Mouse (Mus musculus) skeletal muscle tissue, adult 2 months (tissue): ENCODE measurements around the gene Fer.

Experiments used
- DNase-seq: peaks from one replicate; pipeline ENCODE4 v3.0.0-alpha.2; 2012; ENCODE audit warnings: low read depth, low spot score

The Fer gene

DNA sequence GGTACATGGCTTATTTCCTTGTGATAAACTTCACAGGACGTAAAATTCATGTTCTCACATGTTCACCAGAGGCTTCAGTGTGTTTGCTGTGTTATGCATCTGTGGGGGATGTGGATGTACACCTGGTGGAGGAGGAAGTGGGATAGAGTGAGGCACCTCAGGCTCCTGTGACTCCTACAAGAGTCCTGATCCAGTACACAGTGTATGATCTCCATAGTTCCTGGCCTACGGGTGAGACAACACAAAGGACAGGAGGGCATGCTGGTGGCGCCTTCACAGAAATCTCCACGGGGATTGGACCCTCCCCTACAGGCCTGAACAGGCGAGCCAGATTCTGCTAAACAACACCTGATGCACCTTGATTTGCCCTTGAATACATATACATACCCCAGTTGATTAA is 111.4 kb downstream of the Fer start:
- DNase-seq: no peak

DNA sequence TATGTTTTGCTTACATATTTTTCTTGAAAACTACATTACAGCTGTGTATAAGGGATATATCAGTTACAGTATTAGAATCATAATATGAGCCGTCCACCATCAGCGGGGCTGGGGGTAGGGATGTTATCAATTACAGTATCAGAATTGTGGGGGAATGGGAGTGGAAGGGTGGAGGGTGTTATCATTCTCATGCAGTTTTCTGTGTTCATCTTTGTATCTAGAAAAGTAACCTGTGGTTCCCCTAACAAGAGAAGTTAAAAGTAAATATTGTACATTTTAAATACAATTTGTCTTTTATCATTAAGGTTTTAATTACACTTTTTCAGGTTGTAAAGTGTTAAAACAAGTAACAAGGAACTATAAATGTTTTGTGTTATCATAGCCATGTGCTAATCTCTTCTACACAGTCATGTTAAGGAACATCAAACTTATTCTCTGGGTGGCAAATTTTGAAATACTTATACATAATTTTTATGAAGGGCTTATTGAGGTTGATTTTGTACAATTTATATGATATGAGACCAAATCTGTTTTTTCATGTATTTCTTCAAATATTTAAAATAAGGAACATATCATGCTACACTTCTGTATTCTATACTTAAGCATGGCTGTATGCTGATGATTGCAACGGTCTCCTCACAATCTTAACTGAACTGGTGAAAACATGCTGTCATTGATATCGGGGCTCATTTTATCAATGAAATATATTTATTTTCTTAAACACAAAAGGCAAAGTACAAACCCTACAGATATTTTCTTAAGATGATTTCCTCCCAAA is 116.1 kb downstream of the Fer start:
- no peak for DNase-seq

DNA sequence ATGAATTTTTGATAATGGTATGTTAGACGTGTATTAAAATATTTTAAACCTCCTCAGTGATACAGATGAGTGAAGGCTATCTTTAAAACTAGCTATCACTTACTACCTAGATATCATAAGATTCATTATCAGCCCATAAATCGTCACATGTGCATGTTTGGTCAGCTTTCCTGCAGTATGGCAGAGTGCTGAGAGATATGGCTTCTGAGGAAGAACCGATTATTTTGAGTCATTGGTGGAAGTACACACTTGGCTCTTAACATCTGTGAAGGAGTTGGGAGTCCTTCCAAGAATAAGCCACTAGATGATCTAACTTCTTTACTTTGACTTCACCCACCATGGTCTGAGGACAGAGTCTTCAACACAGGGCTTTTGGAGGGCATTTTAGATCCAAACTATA is 117.3 kb downstream of the Fer start:
- DNase-seq: no peak

DNA sequence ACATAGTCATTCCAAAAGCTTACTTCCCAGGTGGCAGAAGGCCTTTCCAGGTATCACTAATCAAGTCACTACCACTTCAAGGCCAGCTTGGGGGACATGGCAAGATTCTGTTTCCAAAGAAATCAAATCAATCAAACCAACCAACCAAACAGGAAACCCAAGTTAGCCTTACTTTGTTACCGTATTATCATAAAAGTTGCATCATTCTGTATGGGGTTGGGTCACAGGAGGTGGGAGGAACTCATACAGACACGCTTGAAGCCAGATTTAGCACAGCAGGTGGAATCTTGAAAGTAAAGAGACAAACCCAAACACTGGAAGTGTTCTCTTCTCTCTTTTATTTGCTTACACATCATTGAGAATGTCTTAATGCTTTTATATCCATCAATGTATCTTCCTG is 125.8 kb downstream of the Fer start:
- DNase-seq: no peak

DNA sequence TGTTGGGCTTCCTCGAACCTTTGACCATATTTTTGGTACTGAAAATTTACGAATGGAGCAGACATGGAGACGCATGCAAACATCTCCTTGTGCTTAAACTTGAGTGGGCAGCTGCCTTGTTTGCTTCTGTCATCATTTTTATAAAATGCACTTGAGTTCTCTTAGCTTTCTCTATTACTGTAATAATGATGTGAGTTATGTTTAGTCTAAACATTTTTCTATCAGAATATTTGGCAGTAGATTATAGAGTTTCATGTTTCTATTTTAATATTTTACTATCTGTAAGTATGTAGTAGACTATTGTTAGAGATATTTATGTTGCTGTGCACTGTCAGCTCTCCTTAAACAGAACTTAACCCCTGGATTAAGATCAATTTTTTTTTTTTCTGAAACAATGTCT is 128.3 kb downstream of the Fer start:
- DNase-seq: no peak

DNA sequence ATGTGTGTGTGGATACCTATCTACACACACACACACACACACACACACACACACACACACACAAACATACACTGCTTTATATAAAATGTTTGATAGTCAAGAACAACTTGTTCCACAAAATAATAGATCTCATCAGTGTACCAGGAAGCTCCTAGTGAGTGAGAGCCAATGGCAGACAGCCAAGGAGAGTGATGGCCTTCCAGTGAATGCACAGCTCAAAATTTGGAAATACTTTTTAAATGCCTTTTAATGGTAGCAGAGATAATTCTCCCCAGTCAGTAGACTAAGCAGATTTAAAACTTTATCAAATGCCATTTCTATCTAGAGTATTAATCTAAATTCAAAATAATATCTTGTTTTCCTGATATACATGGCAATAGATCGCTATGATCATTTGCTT is 133.1 kb downstream of the Fer start:
- no peak for DNase-seq

DNA sequence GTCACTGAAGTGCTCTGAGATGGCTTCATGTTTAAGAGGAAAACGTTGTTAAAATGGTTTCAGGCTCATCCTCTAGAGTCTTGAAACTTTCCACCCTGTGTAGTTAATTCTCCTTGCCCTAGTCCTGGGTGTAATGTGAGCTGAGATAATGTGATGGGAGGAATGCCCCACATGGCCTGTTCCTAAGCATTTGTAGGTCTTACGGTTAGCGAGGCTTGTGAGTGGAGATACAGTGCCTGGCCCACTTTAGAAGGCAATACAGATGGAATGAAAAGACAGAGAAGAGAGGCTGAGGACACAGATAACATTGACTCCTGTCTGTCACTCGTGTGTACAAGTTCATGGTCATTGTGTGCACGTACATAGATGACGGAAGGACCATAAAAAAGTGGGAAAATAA is 134.8 kb downstream of the Fer start:
- no peak for DNase-seq

DNA sequence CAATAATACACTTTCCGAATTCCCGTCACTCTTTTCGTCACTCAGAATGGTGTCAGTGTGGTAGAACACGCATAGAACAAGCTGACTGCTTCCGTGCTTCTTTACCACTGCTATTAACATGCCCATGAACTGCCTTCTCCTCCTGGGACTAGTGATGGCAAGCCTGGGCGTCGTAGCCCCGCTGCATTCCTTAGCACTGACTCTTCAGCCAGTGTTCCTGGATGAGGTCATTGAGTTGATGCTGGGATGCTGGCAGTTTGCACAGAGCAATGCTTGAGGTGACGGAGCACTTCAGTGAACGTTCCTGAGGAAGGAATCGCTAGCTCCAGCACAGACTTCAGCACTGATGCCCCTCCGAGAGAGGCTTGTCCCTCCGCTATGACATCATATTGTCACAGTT is 140.6 kb downstream of the Fer start:
- peak; percentile 19 for DNase-seq

DNA sequence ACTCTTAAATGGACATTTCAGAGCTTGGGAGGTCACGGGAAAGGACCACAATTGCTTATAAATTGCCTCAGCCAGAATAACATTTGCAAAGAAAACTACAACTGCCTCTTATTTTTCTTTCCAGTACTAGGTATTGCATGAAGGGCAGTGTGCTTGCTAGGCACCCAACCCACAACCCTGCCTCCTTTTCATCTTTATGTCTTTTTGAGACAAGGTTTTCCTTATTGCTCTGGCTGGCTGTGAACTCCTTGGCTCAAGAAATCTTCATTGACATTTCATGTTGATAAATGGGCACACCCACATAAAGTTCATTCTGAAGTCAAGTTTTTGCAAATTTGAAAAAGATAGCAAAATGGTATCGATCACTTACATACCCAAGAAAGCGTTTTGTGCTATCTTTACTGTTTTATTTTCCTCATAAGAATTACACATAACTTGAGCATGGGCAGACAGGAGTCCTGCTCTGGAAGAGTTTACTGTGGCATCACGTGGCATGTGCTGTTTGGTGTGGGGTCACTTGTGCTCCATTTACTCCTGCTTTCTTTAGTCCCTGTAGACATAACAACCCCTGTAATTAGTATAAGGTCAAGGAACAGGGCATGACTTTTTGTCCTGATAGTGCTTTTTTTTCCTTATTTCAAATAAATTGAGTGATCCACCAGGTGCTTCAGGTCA is 142.8 kb downstream of the Fer start:
- DNase-seq: no peak

DNA sequence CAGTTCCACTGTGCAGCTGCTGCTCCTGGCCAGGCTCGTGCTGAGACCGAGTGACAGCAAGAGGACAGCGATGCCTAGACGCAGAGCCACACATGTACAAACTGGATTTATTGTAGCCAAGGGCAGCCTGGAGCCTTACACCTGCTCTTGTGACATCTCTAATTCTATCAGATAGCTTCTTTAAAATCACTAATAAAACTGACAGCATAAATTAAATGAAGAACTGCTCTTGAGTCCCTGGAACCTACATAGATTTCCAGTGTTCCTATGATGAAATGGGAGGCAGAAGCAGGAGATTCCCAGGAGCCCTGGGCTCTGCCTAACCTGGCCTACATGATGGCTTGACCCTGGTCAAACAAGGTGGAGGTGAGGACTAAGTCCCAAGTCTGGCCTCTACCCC is 153.7 kb downstream of the Fer start:
- no peak for DNase-seq

DNA sequence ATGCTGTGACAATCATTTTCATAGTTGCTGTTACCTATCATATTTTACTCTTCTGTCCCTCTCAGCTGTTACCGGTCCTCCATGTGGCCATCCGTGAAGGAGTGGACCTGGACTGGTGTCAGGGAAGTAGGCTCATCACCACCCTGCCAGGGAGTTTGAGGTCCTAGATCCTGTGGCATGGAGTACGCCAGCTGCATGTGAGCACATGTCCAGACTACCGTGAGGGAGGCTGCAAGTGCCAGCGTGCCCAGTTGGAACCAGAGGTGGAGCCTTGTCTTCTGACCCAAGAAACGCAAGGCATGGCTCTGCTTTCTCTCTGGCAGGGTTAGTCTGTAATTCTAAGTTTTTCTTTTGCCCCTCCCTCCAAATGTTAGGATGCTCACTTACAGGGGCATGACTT is 155.4 kb downstream of the Fer start:
- DNase-seq: no peak

DNA sequence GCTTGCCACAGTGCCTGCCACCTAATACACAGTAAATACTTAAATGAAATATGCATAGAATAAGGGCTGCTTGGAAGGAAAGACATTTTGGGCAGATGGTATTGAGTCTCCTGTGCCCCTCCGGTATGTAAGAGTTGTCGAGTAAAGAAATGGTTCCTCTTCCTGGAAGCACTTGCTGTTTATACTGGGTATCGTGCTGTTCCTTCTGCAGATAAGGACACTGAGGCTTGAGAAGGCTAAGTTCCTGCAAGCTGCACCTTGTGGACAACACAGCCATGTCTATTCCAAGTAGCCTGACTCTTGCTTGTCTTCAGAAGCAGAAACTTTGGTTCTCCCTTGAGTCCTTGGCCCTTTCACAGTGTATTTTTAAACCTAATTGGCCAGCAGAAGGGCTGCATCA is 156.0 kb downstream of the Fer start:
- no peak for DNase-seq

DNA sequence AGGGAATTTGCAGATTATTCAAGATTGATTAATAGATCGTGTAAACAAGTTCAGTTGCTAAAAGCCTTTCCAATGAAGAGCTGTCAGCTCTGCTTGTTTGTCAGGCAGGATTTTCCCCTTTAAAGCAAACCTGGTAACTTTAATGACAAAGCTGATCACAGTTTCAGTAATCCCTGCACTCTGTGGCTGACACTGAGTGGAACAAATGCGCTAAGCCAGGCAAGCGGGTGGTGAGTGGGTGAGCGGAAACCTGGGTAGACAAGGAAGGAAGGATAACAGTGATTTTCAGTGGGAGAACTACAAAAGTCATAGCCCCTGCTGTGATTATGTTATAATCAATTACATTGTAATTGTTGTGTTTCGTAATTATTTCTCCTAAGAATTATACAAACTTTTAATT is 156.8 kb downstream of the Fer start:
- DNase-seq: no peak

DNA sequence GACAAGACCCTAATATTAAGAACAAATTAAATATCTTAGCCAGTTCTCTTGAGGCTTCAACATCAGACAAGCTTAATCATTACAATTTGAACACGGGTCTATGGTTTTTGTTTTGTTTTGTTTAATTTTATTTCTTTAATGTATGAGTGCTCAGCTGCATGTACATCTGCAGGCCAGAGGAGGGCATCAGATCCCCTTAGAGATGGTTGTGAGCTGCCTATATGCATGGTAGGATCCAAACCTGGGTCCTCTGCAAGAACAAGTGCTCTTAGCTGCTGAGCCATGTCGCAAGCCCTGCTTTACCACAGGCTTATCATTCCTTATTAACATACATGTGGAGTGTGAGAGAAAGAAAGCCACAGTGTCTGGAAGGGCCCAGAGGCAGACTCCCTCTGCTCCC is 163.6 kb downstream of the Fer start:
- no peak for DNase-seq

DNA sequence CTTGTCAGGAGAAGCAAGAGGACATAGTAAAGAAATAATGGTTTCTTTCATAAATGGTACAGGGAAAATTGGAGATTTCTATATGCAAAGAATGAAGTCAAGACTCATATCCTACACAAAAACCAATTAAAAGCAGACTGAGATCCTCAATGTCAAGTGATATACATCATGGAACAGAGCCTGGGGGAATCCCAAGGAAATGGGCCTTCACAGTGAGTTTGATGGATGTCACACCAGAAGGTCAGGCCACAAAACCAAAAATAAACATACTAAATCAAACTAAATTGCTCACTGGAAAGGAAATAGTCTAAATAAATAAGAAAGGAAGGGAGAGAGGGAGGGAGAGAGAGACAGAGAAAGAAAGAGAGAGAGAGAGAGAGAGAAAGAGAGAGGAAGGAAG is 178.9 kb downstream of the Fer start:
- no peak for DNase-seq

DNA sequence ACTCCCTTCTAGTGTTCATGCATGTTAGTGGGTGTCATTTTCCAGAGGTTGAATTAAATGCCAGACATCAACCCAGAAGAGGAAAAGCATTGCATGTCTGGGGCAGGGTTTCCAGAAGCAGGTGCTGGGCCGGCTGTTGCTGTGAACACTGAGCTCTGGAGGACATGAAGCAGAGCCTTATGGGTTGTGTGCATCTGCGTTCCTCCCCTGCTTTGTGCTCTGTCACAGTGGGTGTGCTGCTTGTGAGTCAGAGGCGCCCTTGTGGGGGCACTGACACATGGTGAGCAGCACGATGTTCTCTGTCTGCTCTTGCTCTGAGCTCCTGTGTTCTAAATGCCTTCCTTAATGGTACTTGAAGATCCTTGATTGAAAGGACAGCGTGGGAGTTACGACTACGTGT is 182.5 kb downstream of the Fer start:
- DNase-seq: no peak

DNA sequence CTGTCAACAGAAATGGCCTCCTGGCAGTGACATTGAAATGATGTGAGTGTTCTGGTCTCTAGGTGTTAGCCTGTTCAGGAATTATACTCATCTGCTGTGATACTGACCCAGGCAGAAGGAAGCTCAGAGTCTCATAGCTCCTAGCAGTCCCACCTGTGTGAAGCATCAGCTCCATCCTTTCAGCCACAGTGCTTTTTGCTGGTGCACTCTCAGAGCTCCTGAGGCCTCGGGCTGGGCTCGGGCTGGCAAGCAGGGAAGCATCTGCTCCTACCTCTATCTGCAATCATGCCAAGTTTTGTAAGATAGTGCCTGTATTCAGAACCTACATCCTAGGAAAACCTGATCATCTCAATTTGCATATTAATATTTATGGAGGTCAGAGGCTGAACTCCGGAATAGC is 183.7 kb downstream of the Fer start:
- DNase-seq: no peak

DNA sequence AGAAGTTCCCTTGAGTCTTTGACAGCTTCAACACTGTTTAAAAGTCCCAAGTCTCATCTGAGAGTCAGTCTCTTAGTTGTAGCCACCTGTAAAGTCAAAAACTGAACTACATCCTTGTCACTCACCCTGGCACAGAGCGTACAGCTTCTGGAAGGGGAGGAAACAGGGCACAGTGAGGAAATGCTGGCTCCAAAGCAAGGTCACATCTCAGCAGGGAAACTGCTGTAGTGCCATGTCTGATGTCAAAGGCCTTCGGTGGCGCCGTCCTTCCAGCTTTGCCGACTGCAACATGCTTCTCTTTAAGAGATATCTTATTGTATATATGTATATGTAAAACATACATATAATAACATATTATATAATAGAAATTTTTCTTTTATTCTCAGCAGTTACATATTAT is 188.0 kb downstream of the Fer start:
- no peak for DNase-seq

DNA sequence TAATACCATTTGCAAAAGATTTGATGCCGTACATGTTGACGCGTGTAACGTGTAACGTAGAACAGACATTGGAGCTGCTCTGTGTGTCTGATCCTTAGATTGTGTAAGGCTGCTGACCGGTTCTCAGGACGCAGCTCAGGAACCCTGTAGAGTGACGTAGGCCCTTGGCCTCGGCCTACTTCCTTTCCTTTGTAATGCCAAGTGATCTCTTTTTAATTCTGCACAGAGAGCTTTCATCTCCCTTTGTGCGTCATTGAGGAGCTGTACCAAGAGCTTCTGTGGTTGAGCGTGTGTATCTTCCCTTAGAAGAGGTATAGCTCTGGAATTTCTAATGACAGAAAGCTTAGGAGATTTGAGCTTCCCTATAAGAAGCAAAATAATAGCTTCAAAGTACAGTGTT is 190.8 kb downstream of the Fer start:
- no peak for DNase-seq

DNA sequence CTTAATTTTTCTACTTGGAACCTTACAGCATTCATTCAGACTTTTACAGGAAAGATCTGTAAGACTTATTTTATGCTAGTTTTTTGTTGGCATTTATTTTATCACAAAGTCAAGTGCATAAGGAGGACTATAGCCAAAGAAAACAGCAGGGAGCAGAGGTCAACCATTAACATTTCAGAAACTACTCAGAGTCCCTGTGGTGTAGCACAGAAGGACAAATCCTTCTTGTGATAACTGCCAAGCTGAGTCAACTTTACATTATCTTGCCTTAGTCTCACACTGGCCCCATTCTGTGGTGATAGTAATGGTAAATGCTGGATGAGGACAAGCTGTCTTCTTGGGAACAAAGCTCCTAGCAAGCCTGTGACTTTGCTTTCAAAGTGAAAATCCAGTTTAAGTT is 197.7 kb downstream of the Fer start:
- DNase-seq: no peak

DNA sequence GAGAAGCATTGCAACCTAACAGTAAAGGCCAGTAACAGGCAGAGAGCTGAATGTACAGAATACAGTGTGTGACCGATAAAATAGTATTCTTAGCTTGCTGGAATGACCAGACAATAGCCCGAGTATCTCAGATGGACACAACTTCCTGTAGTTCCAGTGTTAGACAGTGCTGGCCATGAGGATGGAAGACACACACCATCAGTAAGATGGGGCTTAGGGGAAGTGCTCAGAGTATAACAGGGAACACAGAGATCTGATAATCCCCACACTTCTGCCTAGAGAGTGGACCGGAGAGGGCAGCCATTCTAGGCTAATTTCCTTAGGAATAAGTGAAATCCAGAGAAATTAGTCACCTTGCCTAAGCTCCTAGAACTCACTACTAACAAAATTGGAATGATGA is 202.4 kb downstream of the Fer start:
- no peak for DNase-seq

DNA sequence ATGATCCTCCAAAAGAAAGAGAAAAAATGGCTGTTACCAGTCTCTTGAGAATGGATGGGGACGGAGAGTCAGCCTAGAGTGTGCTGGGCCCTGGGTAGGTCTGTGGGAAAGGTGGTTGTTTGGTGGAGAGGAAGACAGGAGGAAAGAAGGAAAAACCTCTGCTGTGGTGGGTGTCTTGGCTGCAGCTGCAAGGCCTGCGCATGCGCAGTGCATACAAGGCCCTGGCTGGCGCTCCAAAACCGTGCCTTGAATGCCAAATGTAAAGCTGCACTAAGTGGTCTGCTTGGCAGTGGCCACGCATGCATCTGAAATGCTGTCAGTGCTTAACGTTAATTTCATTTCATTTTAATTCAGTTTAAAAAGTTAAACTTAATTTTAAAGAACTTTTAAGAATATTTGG is 214.5 kb downstream of the Fer start:
- DNase-seq: no peak

DNA sequence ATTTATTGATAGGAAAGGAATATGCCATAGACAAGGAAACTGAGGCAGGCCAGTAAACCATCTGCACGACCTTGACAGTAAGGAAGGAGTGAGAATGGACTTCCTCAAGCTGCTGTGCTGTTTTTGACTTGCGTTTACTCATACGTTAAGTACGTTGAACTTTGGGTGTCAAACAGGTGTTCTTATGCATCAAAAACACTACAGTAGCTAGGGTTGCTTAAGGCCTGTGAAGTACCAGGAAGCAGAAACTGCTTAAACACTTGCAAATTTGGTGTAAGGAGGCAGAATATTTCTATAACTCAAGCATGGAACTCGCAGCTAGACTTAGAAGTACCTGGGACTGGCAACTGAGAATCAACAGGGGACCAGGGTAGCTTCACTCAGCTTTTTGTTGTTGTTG is 221.9 kb downstream of the Fer start:
- no peak for DNase-seq

DNA sequence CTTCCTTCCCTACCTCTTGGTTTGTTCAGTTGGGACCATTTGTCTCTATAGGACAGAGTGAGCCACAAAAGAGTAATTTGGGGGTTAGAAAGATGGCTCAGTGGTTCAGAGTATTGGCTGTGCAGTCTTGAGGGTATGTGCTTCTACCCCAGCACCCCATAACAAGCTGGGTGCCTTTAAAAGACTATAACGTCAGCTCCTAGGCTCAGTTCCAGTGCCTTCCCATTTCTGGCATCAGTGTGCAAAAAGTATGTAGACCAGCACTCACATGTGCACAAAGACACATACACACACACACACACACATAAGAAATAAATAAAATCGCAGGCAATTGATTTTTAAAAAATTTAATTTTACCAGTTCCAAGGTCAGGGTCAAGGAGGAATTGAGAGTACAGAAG is 222.6 kb downstream of the Fer start:
- DNase-seq: no peak
